Mouse (Mus musculus): ENCODE measurements at regions not wholly inside any gene's neighbourhood (a gene's known extent, or its start where the extent isn't known, plus 50 kb on each side); places are given as distances from the start of the nearest gene placed in this dataset.

- Histone ChIP-seq H3K4me3 (ENCODE audit: low read depth, low read length) (no peak overlapping the region), H3K36me3 (ENCODE audit: control insufficient read depth, insufficient read depth) (no peaks in the 10 kb centered on the region), H3K27ac (ENCODE audit: low read length) (no peak overlapping the region), H3K4me1 (ENCODE audit: control insufficient read depth, low read depth, low read length) (no peaks in the 10 kb centered on the region), H3K9ac (ENCODE audit: low read depth, low read length) (no peak overlapping the region), H3K4me2 (ENCODE audit: low read depth, low read length) (no peak overlapping the region), H3K27me3 (ENCODE audit: control insufficient read depth, insufficient read depth, low read depth, low read length) (no peaks in the 10 kb centered on the region), H3K9me3 (replicated peaks; ENCODE audit: control insufficient read depth, low read length) (no peaks in the 10 kb centered on the region)
- no peak for ATAC-seq (ENCODE audit: low read depth)
- 25% methylated on average over 1 of the region's 1 CpGs for WGBS (ENCODE audit: insufficient replicate concordance)
Observed at GRCm38 (mm10) chr12:27765948-27766347, 423.6 kb upstream of the Sox11 start.

GRCm38 (mm10) chr12:27759016-27759415, 416.6 kb upstream of the Sox11 start:
- Histone ChIP-seq H3K4me3 (ENCODE audit: low read depth, low read length) (no peak overlapping the region), H3K4me1 (ENCODE audit: control insufficient read depth, low read depth, low read length) (no peaks in the 10 kb centered on the region), H3K27me3 (ENCODE audit: control insufficient read depth, insufficient read depth, low read depth, low read length) (no peaks in the 10 kb centered on the region), H3K9me3 (replicated peaks; ENCODE audit: control insufficient read depth, low read length) (no peaks in the 10 kb centered on the region), H3K4me2 (ENCODE audit: low read depth, low read length) (no peak overlapping the region), H3K36me3 (ENCODE audit: control insufficient read depth, insufficient read depth) (no peaks in the 10 kb centered on the region), H3K27ac (ENCODE audit: low read length) (no peak overlapping the region), H3K9ac (ENCODE audit: low read depth, low read length) (no peak overlapping the region)
- ATAC-seq (ENCODE audit: low read depth): no peak

- H3K9ac ChIP-seq (ENCODE audit: low read depth, low read length): no peak overlapping the region
Observed at GRCm38 (mm10) chr12:27757641-27758040, 415.3 kb upstream of the Sox11 start.

GRCm38 (mm10) chr12:27724619-27725200, 382.3 kb upstream of the Sox11 start:
- no peak overlapping the region for H3K27ac ChIP-seq (ENCODE audit: low read length)
- no peaks in the 10 kb centered on the region for H3K9me3 ChIP-seq (replicated peaks; ENCODE audit: control insufficient read depth, low read length)
- WGBS (ENCODE audit: insufficient replicate concordance): 43% methylated on average over 5 of the region's 5 CpGs
- H3K4me3 ChIP-seq (ENCODE audit: low read depth, low read length): no peak overlapping the region
- H3K4me2 ChIP-seq (ENCODE audit: low read depth, low read length): no peak overlapping the region
- H3K4me1 ChIP-seq (ENCODE audit: control insufficient read depth, low read depth, low read length): no peaks in the 10 kb centered on the region
- no peak for ATAC-seq (ENCODE audit: low read depth)
- no peak overlapping the region for H3K9ac ChIP-seq (ENCODE audit: low read depth, low read length)
- H3K27me3 ChIP-seq (ENCODE audit: control insufficient read depth, insufficient read depth, low read depth, low read length): no peaks in the 10 kb centered on the region
- H3K36me3 ChIP-seq (ENCODE audit: control insufficient read depth, insufficient read depth): no peaks in the 10 kb centered on the region

More at GRCm38 (mm10) chr12:27757641-27758040, 415.3 kb upstream of the Sox11 start:
- Histone ChIP-seq H3K4me2 (ENCODE audit: low read depth, low read length) (no peak overlapping the region), H3K27me3 (ENCODE audit: control insufficient read depth, insufficient read depth, low read depth, low read length) (no peaks in the 10 kb centered on the region), H3K4me1 (ENCODE audit: control insufficient read depth, low read depth, low read length) (no peaks in the 10 kb centered on the region), H3K27ac (ENCODE audit: low read length) (no peak overlapping the region), H3K9me3 (replicated peaks; ENCODE audit: control insufficient read depth, low read length) (no peaks in the 10 kb centered on the region), H3K4me3 (ENCODE audit: low read depth, low read length) (no peak overlapping the region), H3K36me3 (ENCODE audit: control insufficient read depth, insufficient read depth) (no peaks in the 10 kb centered on the region)
- ATAC-seq (ENCODE audit: low read depth): no peak

- no peaks in the 10 kb centered on the region for H3K4me1 ChIP-seq (ENCODE audit: control insufficient read depth, low read depth, low read length)
- H3K4me3 ChIP-seq (ENCODE audit: low read depth, low read length): no peak overlapping the region
- ATAC-seq (ENCODE audit: low read depth): peak; percentile 91
- H3K4me2 ChIP-seq (ENCODE audit: low read depth, low read length): no peak overlapping the region
- H3K36me3 ChIP-seq (ENCODE audit: control insufficient read depth, insufficient read depth): no peaks in the 10 kb centered on the region
- no peak overlapping the region for H3K27ac ChIP-seq (ENCODE audit: low read length)
- H3K9ac ChIP-seq (ENCODE audit: low read depth, low read length): no peak overlapping the region
- H3K27me3 ChIP-seq (ENCODE audit: control insufficient read depth, insufficient read depth, low read depth, low read length): no peaks in the 10 kb centered on the region
- no peaks in the 10 kb centered on the region for H3K9me3 ChIP-seq (replicated peaks; ENCODE audit: control insufficient read depth, low read length)
Observed at GRCm38 (mm10) chr12:27680459-27680858, 338.1 kb upstream of the Sox11 start.

GRCm38 (mm10) chr12:27673404-27673803, 331.0 kb upstream of the Sox11 start:
- Histone ChIP-seq H3K4me3 (ENCODE audit: low read depth, low read length) (no peak overlapping the region), H3K9ac (ENCODE audit: low read depth, low read length) (no peak overlapping the region), H3K36me3 (ENCODE audit: control insufficient read depth, insufficient read depth) (no peaks in the 10 kb centered on the region), H3K4me2 (ENCODE audit: low read depth, low read length) (no peak overlapping the region), H3K4me1 (ENCODE audit: control insufficient read depth, low read depth, low read length) (no peaks in the 10 kb centered on the region), H3K27ac (ENCODE audit: low read length) (no peak overlapping the region), H3K27me3 (ENCODE audit: control insufficient read depth, insufficient read depth, low read depth, low read length) (no peaks in the 10 kb centered on the region), H3K9me3 (replicated peaks; ENCODE audit: control insufficient read depth, low read length) (no peaks in the 10 kb centered on the region)
- ATAC-seq (ENCODE audit: low read depth): no peak

GRCm38 (mm10) chr12:27670650-27671084, 328.3 kb upstream of the Sox11 start:
- Histone ChIP-seq H3K4me3 (ENCODE audit: low read depth, low read length) (no peak overlapping the region), H3K36me3 (ENCODE audit: control insufficient read depth, insufficient read depth) (no peaks in the 10 kb centered on the region), H3K9me3 (replicated peaks; ENCODE audit: control insufficient read depth, low read length) (no peaks in the 10 kb centered on the region), H3K4me1 (ENCODE audit: control insufficient read depth, low read depth, low read length) (no peaks in the 10 kb centered on the region), H3K27ac (ENCODE audit: low read length) (no peak overlapping the region), H3K9ac (ENCODE audit: low read depth, low read length) (no peak overlapping the region), H3K27me3 (ENCODE audit: control insufficient read depth, insufficient read depth, low read depth, low read length) (no peaks in the 10 kb centered on the region), H3K4me2 (ENCODE audit: low read depth, low read length) (no peak overlapping the region)
- WGBS (ENCODE audit: insufficient replicate concordance): 51% methylated on average over 9 of the region's 9 CpGs
- ATAC-seq (ENCODE audit: low read depth): no peak

- Histone ChIP-seq H3K4me3 (ENCODE audit: low read depth, low read length) (no peak overlapping the region), H3K27me3 (ENCODE audit: control insufficient read depth, insufficient read depth, low read depth, low read length) (no peaks in the 10 kb centered on the region), H3K9ac (ENCODE audit: low read depth, low read length) (no peak overlapping the region), H3K36me3 (ENCODE audit: control insufficient read depth, insufficient read depth) (no peaks in the 10 kb centered on the region), H3K9me3 (replicated peaks; ENCODE audit: control insufficient read depth, low read length) (no peaks in the 10 kb centered on the region), H3K4me1 (ENCODE audit: control insufficient read depth, low read depth, low read length) (no peaks in the 10 kb centered on the region), H3K27ac (ENCODE audit: low read length) (no peak overlapping the region), H3K4me2 (ENCODE audit: low read depth, low read length) (no peak overlapping the region)
- ATAC-seq (ENCODE audit: low read depth): no peak
- 68% methylated on average over 7 of the region's 7 CpGs for WGBS (ENCODE audit: insufficient replicate concordance)
Observed at GRCm38 (mm10) chr12:27670190-27670589, 327.8 kb upstream of the Sox11 start.

- Histone ChIP-seq H3K4me2 (ENCODE audit: low read depth, low read length) (no peak overlapping the region), H3K27ac (ENCODE audit: low read length) (no peak overlapping the region), H3K9ac (ENCODE audit: low read depth, low read length) (no peak overlapping the region), H3K36me3 (ENCODE audit: control insufficient read depth, insufficient read depth) (no peaks in the 10 kb centered on the region), H3K4me1 (ENCODE audit: control insufficient read depth, low read depth, low read length) (no peaks in the 10 kb centered on the region), H3K4me3 (ENCODE audit: low read depth, low read length) (no peak overlapping the region), H3K27me3 (ENCODE audit: control insufficient read depth, insufficient read depth, low read depth, low read length) (no peaks in the 10 kb centered on the region), H3K9me3 (replicated peaks; ENCODE audit: control insufficient read depth, low read length) (no peaks in the 10 kb centered on the region)
- ATAC-seq (ENCODE audit: low read depth): no peak
- WGBS (ENCODE audit: insufficient replicate concordance): 54% methylated on average over 6 of the region's 6 CpGs
Observed at GRCm38 (mm10) chr12:27669542-27669941, 327.2 kb upstream of the Sox11 start.

GRCm38 (mm10) chr12:27666456-27666855, 324.1 kb upstream of the Sox11 start:
- ATAC-seq (ENCODE audit: low read depth): peak; percentile 67
- H3K27ac ChIP-seq (ENCODE audit: low read length): no peak overlapping the region
- H3K9ac ChIP-seq (ENCODE audit: low read depth, low read length): no peak overlapping the region
- H3K4me2 ChIP-seq (ENCODE audit: low read depth, low read length): no peak overlapping the region
- 23% methylated on average over 2 of the region's 2 CpGs for WGBS (ENCODE audit: insufficient replicate concordance)
- no peaks in the 10 kb centered on the region for H3K4me1 ChIP-seq (ENCODE audit: control insufficient read depth, low read depth, low read length)
- no peak overlapping the region for H3K4me3 ChIP-seq (ENCODE audit: low read depth, low read length)
- H3K9me3 ChIP-seq (replicated peaks; ENCODE audit: control insufficient read depth, low read length): no peaks in the 10 kb centered on the region
- H3K36me3 ChIP-seq (ENCODE audit: control insufficient read depth, insufficient read depth): no peaks in the 10 kb centered on the region
- no peaks in the 10 kb centered on the region for H3K27me3 ChIP-seq (ENCODE audit: control insufficient read depth, insufficient read depth, low read depth, low read length)

All from liver, embryonic 16.5 days (tissue).